Mouse (Mus musculus) hindbrain, postnatal 0 days (tissue): ENCODE measurements around the gene 1700122O11Rik. TPM values are rescaled to one million over a fixed set of nuclear protein-coding genes. Genes with fewer than 3 reads are reported as not detected.

Experiments
- ATAC-seq: fragments of 200-750 bp; cut with Nextera tagmentation; 2 replicates; pipeline ENCODE4 v1.8.0; 2017; ENCODE audit warnings: mild to moderate bottlenecking, moderate TSS enrichment, moderate library complexity
- DNase-seq: peaks from one replicate; pipeline ENCODE4 v3.0.0-alpha.2; 2015; ENCODE audit warnings: low spot score
- H3K27ac ChIP-seq: fragments of 300-500 bp; sonication (generic); 2 replicates; pipeline ENCODE4 v1.5.1; 2014; ENCODE audit warnings: mild to moderate bottlenecking
- H3K27me3 ChIP-seq: fragments of 300-500 bp; sonication (generic); 2 replicates; pipeline ENCODE4 v1.6.1; 2014; ENCODE audit warnings: low read length, mixed read lengths; ENCODE audit not compliant: insufficient read depth
- H3K36me3 ChIP-seq: fragments of 300-500 bp; sonication (generic); 2 replicates; pipeline ENCODE4 v1.6.1; 2014; ENCODE audit warnings: low read length, mixed read lengths; ENCODE audit not compliant: insufficient read depth
- H3K4me1 ChIP-seq: fragments of 300-500 bp; sonication (generic); 2 replicates; pipeline ENCODE4 v1.6.1; 2014; ENCODE audit warnings: antibody characterized with exemption, low read length, mixed read lengths; ENCODE audit not compliant: insufficient read depth
- H3K4me2 ChIP-seq: fragments of 300-500 bp; sonication (generic); 2 replicates; pipeline ENCODE4 v1.6.1; 2014; ENCODE audit warnings: low read depth, mild to moderate bottlenecking, low read length, moderate library complexity, mixed read lengths
- H3K4me3 ChIP-seq: fragments of 300-500 bp; sonication (generic); 2 replicates; pipeline ENCODE4 v1.5.1; 2014; ENCODE audit warnings: low read length
- H3K9ac ChIP-seq: fragments of 300-500 bp; sonication (generic); replicated peaks from 2 replicates; pipeline ENCODE4 v1.6.1; 2014; ENCODE audit warnings: mild to moderate bottlenecking, low read length, moderate library complexity, mixed read lengths
- H3K9me3 ChIP-seq: fragments of 300-500 bp; sonication (generic); 2 replicates; pipeline ENCODE4 v1.6.1; 2016; ENCODE audit warnings: low read length, mixed read lengths
- CTCF ChIP-seq: IDR thresholded peaks from 2 replicates; pipeline ENCODE4 v1.5.1; 2016; ENCODE audit warnings: antibody characterized with exemption, control low read depth, low read depth
- WGBS: fragments of 180-500 bp; shearing (Covaris S2); extraction: QIAGEN DNeasy Blood & Tissue Kit; methylation state at CpG from one replicate; pipeline ENCODE4 v1.1.7; 2014; 5-methylcytosine and 5-hydroxymethylcytosine counted together
- polyA plus RNA-seq: library from polyadenylated mRNA; unstranded; fragments of >200 nt; fragmentation: Nextera tagmentation; extraction: Ambion mirVana; gene quantifications from 2 replicates; pipeline ENCODE4 v1.2.1, GENCODE M21; 2015
- total RNA-seq: library from RNA; depleted of rRNA; stranded (reverse); fragments of >200 nt; gene quantifications from 2 replicates; pipeline ENCODE4 v1.2.3, GENCODE M21; 2014; rRNA removed

The 1700122O11Rik gene
- total and polyA plus RNA-seq, 2 experiments from 2014 or later: not detected

DNA sequence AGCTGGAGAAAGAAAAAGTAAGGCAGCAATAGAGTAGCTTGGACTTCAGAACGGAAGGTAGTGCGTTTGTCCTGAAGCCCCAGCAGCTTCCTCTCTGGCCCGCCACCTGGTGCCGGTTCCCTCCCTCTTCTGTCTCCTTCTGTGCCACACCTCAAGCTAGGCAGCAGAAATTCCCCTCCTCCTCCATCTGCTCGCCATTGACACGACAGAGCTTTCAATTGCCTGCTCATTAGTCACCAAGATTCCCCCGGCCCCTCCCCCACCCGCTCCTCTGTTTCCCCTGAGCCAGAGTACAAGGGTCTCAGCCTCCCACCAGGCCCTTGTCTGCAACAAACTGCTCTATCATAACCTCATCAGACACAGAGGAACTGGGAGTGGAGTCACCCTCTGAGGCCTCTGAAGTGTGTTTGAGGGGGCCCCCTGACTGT is 48.1 kb downstream of the 1700122O11Rik start:
- no peak for DNase-seq

GRCm38 (mm10) chr17:47988811-47989210 is 49.3 kb downstream of the 1700122O11Rik start:
- H3K9ac ChIP-seq: no peak overlapping the region
- no peaks in the 10 kb centered on the region for H3K36me3 ChIP-seq
- H3K27me3 ChIP-seq: no peaks in the 10 kb centered on the region
- H3K9me3 ChIP-seq: no peaks in the 10 kb centered on the region
- no peak overlapping the region for H3K4me2 ChIP-seq
- H3K4me1 ChIP-seq: peaks cover 5% of the 10 kb centered on the region; the same call in 1 of the 2 replicates
- H3K4me3 ChIP-seq: no peak overlapping the region
- no peak for TF ChIP-seq CTCF
- WGBS: 51% methylated on average over 8 of the region's 8 CpGs
- ATAC-seq (no peak), DNase-seq (no peak)
- no peak overlapping the region for H3K27ac ChIP-seq

More for the DNA sequence above, 48.1 kb downstream of the 1700122O11Rik start:
- no peak overlapping the region for H3K27ac ChIP-seq
- TF ChIP-seq CTCF: no peak
- no peaks in the 10 kb centered on the region for H3K36me3 ChIP-seq
- no peak overlapping the region for H3K9ac ChIP-seq
- H3K4me1 ChIP-seq: peaks cover 5% of the 10 kb centered on the region; the same call in 1 of the 2 replicates
- 11% methylated on average over 8 of the region's 8 CpGs for WGBS
- H3K4me3 ChIP-seq: no peak overlapping the region
- no peaks in the 10 kb centered on the region for H3K9me3 ChIP-seq
- no peaks in the 10 kb centered on the region for H3K27me3 ChIP-seq
- no peak overlapping the region for H3K4me2 ChIP-seq
- ATAC-seq: peak; percentile 49; the same call in 1 of the 2 replicates

- no peak for TF ChIP-seq CTCF
- 87% methylated on average over 8 of the region's 8 CpGs for WGBS
Measured at GRCm38 (mm10) chr17:47988074-47988473, 50.0 kb downstream of the 1700122O11Rik start.

More at GRCm38 (mm10) chr17:47988074-47988473, 50.0 kb downstream of the 1700122O11Rik start:
- ATAC-seq (no peak), DNase-seq (no peak)
- Histone ChIP-seq H3K4me1 (peaks cover 5% of the 10 kb centered on the region; the same call in 1 of the 2 replicates), H3K27ac (no peak overlapping the region), H3K9me3 (no peaks in the 10 kb centered on the region), H3K9ac (no peak overlapping the region), H3K4me3 (no peak overlapping the region), H3K36me3 (no peaks in the 10 kb centered on the region), H3K27me3 (no peaks in the 10 kb centered on the region), H3K4me2 (no peak overlapping the region)

Other genes with a start within 250 kb of the 1700122O11Rik start
- gene Mdfi, start 203.6 kb downstream of the 1700122O11Rik start, total RNA-seq: 14.7 and 38.7 TPM in 2 replicates
- gene Mdfi, start 203.6 kb downstream of the 1700122O11Rik start, polyA plus RNA-seq: 2.6 TPM in 2 replicates
- 109 and 128 TPM in 2 replicates for gene Foxp4, start 113.6 kb downstream of the 1700122O11Rik start, total RNA-seq
- gene Foxp4, start 113.6 kb downstream of the 1700122O11Rik start, polyA plus RNA-seq: 29.3 and 31.3 TPM in 2 replicates
- not detected in 2 replicates for gene 1700067P10Rik, start 51.0 kb upstream of the 1700122O11Rik start, total RNA-seq
- 0.16 TPM in 1 of 2 replicates, not detected in the other for gene 1700067P10Rik, start 51.0 kb upstream of the 1700122O11Rik start, polyA plus RNA-seq
- not detected in 2 replicates for gene 9830107B12Rik, start 108.0 kb upstream of the 1700122O11Rik start, total RNA-seq
- not detected in 2 replicates for gene 9830107B12Rik, start 108.0 kb upstream of the 1700122O11Rik start, polyA plus RNA-seq
- not detected in 2 replicates for gene A530064D06Rik, start 129.0 kb upstream of the 1700122O11Rik start, total RNA-seq
- gene A530064D06Rik, start 129.0 kb upstream of the 1700122O11Rik start, polyA plus RNA-seq: not detected in 2 replicates
- not detected in 2 replicates for gene Trem1, start 194.5 kb upstream of the 1700122O11Rik start, total RNA-seq
- gene Trem1, start 194.5 kb upstream of the 1700122O11Rik start, polyA plus RNA-seq: 0.09 TPM in 1 of 2 replicates, not detected in the other
- gene Trem3, start 209.5 kb upstream of the 1700122O11Rik start, total RNA-seq: not detected in 2 replicates
- gene Trem3, start 209.5 kb upstream of the 1700122O11Rik start, polyA plus RNA-seq: not detected in 2 replicates
- gene Treml4, start 226.0 kb upstream of the 1700122O11Rik start, total RNA-seq: not detected in 2 replicates
- 0.19 and 0.66 TPM in 2 replicates for gene Treml4, start 226.0 kb upstream of the 1700122O11Rik start, polyA plus RNA-seq